8 mouse cellular contexts compared by ENCODE assay signal in the genomic region with DNA sequence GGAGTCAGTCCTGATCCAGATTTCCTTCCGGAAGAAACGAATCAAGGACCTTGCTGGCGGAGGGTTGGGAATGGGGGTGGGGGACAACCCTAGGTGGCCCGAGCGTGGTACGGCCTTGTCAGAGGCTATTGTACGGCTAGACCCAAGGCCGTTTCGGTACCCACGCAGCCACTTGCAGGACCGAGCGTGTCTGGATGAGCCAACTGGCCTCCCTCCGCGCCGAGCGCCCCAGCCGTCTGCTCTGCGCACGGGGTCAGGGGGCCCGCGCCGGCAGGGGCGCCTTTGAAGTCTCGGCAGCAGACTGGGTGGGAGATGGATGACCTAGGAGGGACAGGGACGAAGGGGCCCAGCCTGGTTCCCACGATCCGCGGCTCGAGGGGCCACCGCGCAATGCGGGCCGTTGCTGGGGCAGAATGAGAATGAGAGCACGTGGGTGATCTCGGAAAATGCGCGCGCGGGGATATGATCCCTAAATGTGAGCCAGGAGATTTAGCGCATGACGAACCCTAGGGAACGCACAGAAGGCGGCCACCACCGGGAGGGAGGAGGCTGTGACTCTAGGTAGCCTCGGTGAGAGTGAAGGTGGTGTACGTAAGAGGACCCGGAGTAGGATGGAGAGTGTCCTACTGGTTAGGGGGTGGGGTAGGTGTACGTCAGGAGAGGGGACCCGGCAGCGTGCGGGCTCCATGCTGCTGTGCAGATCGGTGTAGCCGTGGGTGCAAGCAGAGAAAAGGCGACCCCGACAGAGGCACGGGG.
A peak's percentile ranks its signal among the peaks of the same experiment; 100 is the strongest.
DNase-seq lines count a peak whose midpoint lies in the region; ATAC-seq lines count a peak whose summit lies in the region.

No protein-coding gene starts in this region.

- under 1% methylated on average over 56 of the region's 56 CpGs for WGBS in heart, embryonic 13.5 days
- WGBS in stomach, embryonic 15.5 days = under 1% methylated on average over 56 of the region's 56 CpGs

- peak overlapping the region; percentile 58; the same call in 1 of the 2 replicates for H3K27ac ChIP-seq in heart, embryonic 13.5 days (replicated peaks)
- peak overlapping the region; percentile 70 for H3K27ac ChIP-seq in stomach, embryonic 15.5 days

- peak overlapping the region; percentile 67 for H3K4me3 ChIP-seq in heart, embryonic 13.5 days
- peak overlapping the region; percentile 59 for H3K4me3 ChIP-seq in stomach, embryonic 15.5 days (replicated peaks)

- peak overlapping the region; percentile 83 for H3K9ac ChIP-seq in heart, embryonic 13.5 days
- H3K9ac ChIP-seq in stomach, embryonic 15.5 days = peak overlapping the region; percentile 54

- DNase-seq in CD4-positive, CD25-positive, alpha-beta regulatory T cell, adult 2 months (ENCODE audit: low read depth, low spot score) = peak; percentile 20
- peak; percentile 5 for DNase-seq in thymus, postnatal 14 days
- no peak for DNase-seq in thymus, adult 18-20 months
- peak; percentile 4 to 44 for DNase-seq in kidney, postnatal 25 days
- peak; percentile 75 for DNase-seq in mesoderm, embryonic 11.5 days (ENCODE audit: low read depth, low spot score)

- no peaks in the 10 kb centered on the region for H3K36me3 ChIP-seq in heart, embryonic 13.5 days
- H3K36me3 ChIP-seq in stomach, embryonic 15.5 days = no peaks in the 10 kb centered on the region

- H3K4me2 ChIP-seq in heart, embryonic 13.5 days = peak overlapping the region; percentile 100
- peak overlapping the region; percentile 100 for H3K4me2 ChIP-seq in stomach, embryonic 15.5 days

- peaks cover 14% of the 10 kb centered on the region for H3K4me1 ChIP-seq in heart, embryonic 13.5 days
- H3K4me1 ChIP-seq in stomach, embryonic 15.5 days = peaks cover 6% of the 10 kb centered on the region; the same call in 1 of the 2 replicates

- ATAC-seq in CD4-positive, CD25-positive, alpha-beta regulatory T cell, adult 4 months = no peak
- ATAC-seq in heart, embryonic 13.5 days (ENCODE audit: extremely low read depth, insufficient number of reproducible peaks, low FRiP score, low TSS enrichment) = peak; percentile 29; the same call in 1 of the 2 replicates
- peak; percentile 69 for ATAC-seq in stomach, embryonic 15.5 days (ENCODE audit: insufficient read depth, low FRiP score, low read depth)

- no peaks in the 10 kb centered on the region for H3K9me3 ChIP-seq in heart, embryonic 13.5 days
- H3K9me3 ChIP-seq in stomach, embryonic 15.5 days = no peaks in the 10 kb centered on the region

- H3K27me3 ChIP-seq in heart, embryonic 13.5 days (replicated peaks) = 0 out of 2 replicates have a peak, but pooled peaks cover 3% of the 10 kb centered on the region
- H3K27me3 ChIP-seq in stomach, embryonic 15.5 days (replicated peaks) = no peaks in the 10 kb centered on the region

Comparison
In these comparisons a context has a peak if more than half of its experiments do, and no peak if none do; other contexts are left out.
1. DNase-seq: peak in CD4-positive, CD25-positive, alpha-beta regulatory T cell, adult 2 months (single experiment), thymus, postnatal 14 days (single experiment), kidney, postnatal 25 days (2 of 2) and mesoderm, embryonic 11.5 days (single experiment); none in thymus, adult 18-20 months (0 of 2).